9 mouse cellular contexts compared by ENCODE assay signal in genomic region chr7:120823248-120823647, GRCm38 (mm10). TPM values are rescaled to one million over a fixed set of nuclear protein-coding genes. Genes with fewer than 3 reads are reported as not detected.
DNase-seq lines count a peak whose midpoint lies in the region; ATAC-seq and TF ChIP-seq lines count a peak whose summit lies in the region.
"Had no signal": no experiment of that assay in that cellular context is flagged by ENCODE, and none has a peak within 500 bp of the region (broad histone marks: within the 10 kb centered on the region; RNA-seq: fewer than 3 reads in every experiment).

No protein-coding gene starts in this region.

- H3K4me2 ChIP-seq in lung, embryonic 14.5 days: no peak overlapping the region
- no peak overlapping the region for H3K4me2 ChIP-seq in neural tube, embryonic 15.5 days

- no peak overlapping the region for H3K9ac ChIP-seq in lung, embryonic 14.5 days
- no peak overlapping the region for H3K9ac ChIP-seq in neural tube, embryonic 15.5 days (replicated peaks)

- peak; percentile 83 for DNase-seq in CD4-positive, CD25-positive, alpha-beta regulatory T cell, adult 2 months (ENCODE audit: low read depth, low spot score)
- DNase-seq in NIH3T3 (ENCODE audit: low read depth): peak; percentile 82
- peak; percentile 39 to 75 for DNase-seq in cerebellum, postnatal 4 days (ENCODE audit: low spot score in 2 of 2)
- peak; percentile 33 to 34 for DNase-seq in gastrocnemius, postnatal 36 days
- peak; percentile 84 for DNase-seq in kidney, postnatal 10 days
- peak; percentile 87 for DNase-seq in lung, embryonic 14.5 days
- DNase-seq in thymus, postnatal 25 days: peak; percentile 62

- H3K4me1 ChIP-seq in lung, embryonic 14.5 days (ENCODE audit: insufficient read depth): no peaks in the 10 kb centered on the region
- no peaks in the 10 kb centered on the region for H3K4me1 ChIP-seq in neural tube, embryonic 15.5 days

- H3K9me3 ChIP-seq in lung, embryonic 14.5 days (ENCODE audit: low read depth, low read length): no peaks in the 10 kb centered on the region
- no peaks in the 10 kb centered on the region for H3K9me3 ChIP-seq in neural tube, embryonic 15.5 days (replicated peaks)

- ATAC-seq in lung, embryonic 14.5 days (ENCODE audit: insufficient read depth): peak; percentile 42
- peak; percentile 65 for ATAC-seq in neural tube, embryonic 15.5 days (ENCODE audit: low FRiP score)

- WGBS in lung, embryonic 14.5 days: 20% methylated on average over 5 of the region's 5 CpGs
- WGBS in neural tube, embryonic 15.5 days: 22% methylated on average over 5 of the region's 5 CpGs

- intact Hi-C loops in gastrocnemius, postnatal 36 days (cut with DNase I): loop anchor here (2.0 to 5.0 kb wide), 2 partner anchors 66 to 152 kb away; partner anchors contain the start of gene Pdzd9

- H3K27me3 ChIP-seq in lung, embryonic 14.5 days (ENCODE audit: insufficient read depth, low read length): 0 out of 2 replicates have a peak, but pooled peaks cover 3% of the 10 kb centered on the region
- 0 out of 2 replicates have a peak, but pooled peaks cover 6% of the 10 kb centered on the region for H3K27me3 ChIP-seq in neural tube, embryonic 15.5 days (replicated peaks)

- peak; percentile 93 for TF ChIP-seq CTCF in lung, embryonic 14.5 days (IDR thresholded peaks at IDR 0.05; ENCODE audit: low read depth)

- H3K36me3 ChIP-seq in lung, embryonic 14.5 days (ENCODE audit: insufficient read depth): no peaks in the 10 kb centered on the region
- no peaks in the 10 kb centered on the region for H3K36me3 ChIP-seq in neural tube, embryonic 15.5 days

- H3K27ac ChIP-seq in lung, embryonic 14.5 days (ENCODE audit: low read depth): no peak overlapping the region
- H3K27ac ChIP-seq in neural tube, embryonic 15.5 days (replicated peaks): no peak overlapping the region

- no peak overlapping the region for H3K4me3 ChIP-seq in lung, embryonic 14.5 days (ENCODE audit: low read depth, low read length)
- H3K4me3 ChIP-seq in neural tube, embryonic 15.5 days (replicated peaks): no peak overlapping the region

RNA-seq across cellular contexts. Expression of gene Gm5737, which starts 11.1 kb away (rescaled TPM):
- under 1 TPM; 0.32 to 0.61 TPM for total RNA-seq in gastrocnemius, postnatal 36 days (2021)
- not detected in 2 replicates for polyA plus RNA-seq in lung, embryonic 14.5 days (2014; fragmentation: Nextera tagmentation; extraction: Ambion mirVana)
- 0.14 TPM in 1 of 2 replicates, not detected in the other for polyA plus RNA-seq in neural tube, embryonic 15.5 days (2015; fragmentation: Nextera tagmentation; extraction: Ambion mirVana)
- polyA plus RNA-seq: stomach, embryonic 16.5 days had no signal

RNA-seq across cellular contexts. Expression of gene Eef2k, which starts 19.4 kb away (rescaled TPM):
- 10 to 100 TPM; 55.7 to 60.3 TPM for total RNA-seq in gastrocnemius, postnatal 36 days (2021)
- 11.2 and 13.0 TPM in 2 replicates for polyA plus RNA-seq in lung, embryonic 14.5 days (2014; fragmentation: Nextera tagmentation; extraction: Ambion mirVana)
- 33.5 and 40.6 TPM in 2 replicates for polyA plus RNA-seq in neural tube, embryonic 15.5 days (2015; fragmentation: Nextera tagmentation; extraction: Ambion mirVana)

Comparison
In these comparisons a context has a peak if more than half of its experiments do, and no peak if none do; other contexts are left out.
1. DNase-seq: peak in every context shown above with its lines; median percentile 87 in lung, embryonic 14.5 days; 84 in kidney, postnatal 10 days; 83 in CD4-positive, CD25-positive, alpha-beta regulatory T cell, adult 2 months; 82 in NIH3T3; 62 in thymus, postnatal 25 days; 57 in cerebellum, postnatal 4 days; 34 in gastrocnemius, postnatal 36 days.